Mouse (Mus musculus) testis, adult 2 months (tissue): ENCODE measurements at regions not wholly inside any gene's neighbourhood (a gene's known extent, or its start where the extent isn't known, plus 50 kb on each side); places are given as distances from the start of the nearest gene placed in this dataset.

Source experiments
- CTCF ChIP-seq: fragments of 200-500 bp; IDR thresholded peaks from 2 replicates; pipeline ENCODE4 v1.5.1; 2012; ENCODE audit warnings: low read depth, mild to moderate bottlenecking, inconsistent platforms, low read length, moderate library complexity; ENCODE audit not compliant: control insufficient read depth, insufficient read depth, insufficient replicate concordance
- POLR2A ChIP-seq: fragments of 200-500 bp; IDR thresholded peaks from 2 replicates; pipeline ENCODE4 v1.6.1; 2012; ENCODE audit warnings: low read depth, mild to moderate bottlenecking, inconsistent platforms, low read length, moderate library complexity; ENCODE audit not compliant: control insufficient read depth

- TF ChIP-seq POLR2A (no peak), CTCF (no peak)
Measured at GRCm38 (mm10) chr6:143631581-143631980, 464.6 kb downstream of the Etnk1 start.
